Mouse (Mus musculus) heart, adult 2 months (tissue): ENCODE results near the gene Eif4e.

Source experiments
- CTCF ChIP-seq: fragments of 200-600 bp; IDR thresholded peaks from 2 replicates; pipeline ENCODE4 v1.8.1; 2022; ENCODE audit warnings: antibody characterized with exemption, mild to moderate bottlenecking, moderate library complexity
- EP300 ChIP-seq: fragments of 200-500 bp; IDR thresholded peaks from 2 replicates; pipeline ENCODE4 v1.6.1; 2011; ENCODE audit warnings: low read depth, low read length, control low read depth; ENCODE audit not compliant: insufficient read depth
- POLR2A ChIP-seq: fragments of 200-500 bp; IDR thresholded peaks from 2 replicates; pipeline ENCODE4 v1.6.1; 2011; ENCODE audit warnings: mild to moderate bottlenecking, low read depth, low read length, control low read depth; ENCODE audit not compliant: insufficient read depth

GRCm38 (mm10) chr3:138506749-138507148 lies 19.2 kb upstream of the Eif4e start:
- TF ChIP-seq CTCF, result peak; percentile 71
- TF ChIP-seq POLR2A, result no peak
- no peak for TF ChIP-seq EP300
